Mouse (Mus musculus) liver, adult 2 months (tissue): ENCODE measurements around the gene F2rl1.

Experiments
- CTCF ChIP-seq: fragments of 200-500 bp; IDR thresholded peaks from 2 replicates; pipeline ENCODE4 v1.5.1; 2011; ENCODE audit warnings: low read depth, low read length, control low read depth
- POLR2A ChIP-seq: fragments of 200-500 bp; IDR thresholded peaks from 2 replicates; pipeline ENCODE4 v1.6.1; 2011; ENCODE audit warnings: low read length, control low read depth; ENCODE audit not compliant: insufficient read depth; ENCODE audit errors: extremely low read depth

DNA sequence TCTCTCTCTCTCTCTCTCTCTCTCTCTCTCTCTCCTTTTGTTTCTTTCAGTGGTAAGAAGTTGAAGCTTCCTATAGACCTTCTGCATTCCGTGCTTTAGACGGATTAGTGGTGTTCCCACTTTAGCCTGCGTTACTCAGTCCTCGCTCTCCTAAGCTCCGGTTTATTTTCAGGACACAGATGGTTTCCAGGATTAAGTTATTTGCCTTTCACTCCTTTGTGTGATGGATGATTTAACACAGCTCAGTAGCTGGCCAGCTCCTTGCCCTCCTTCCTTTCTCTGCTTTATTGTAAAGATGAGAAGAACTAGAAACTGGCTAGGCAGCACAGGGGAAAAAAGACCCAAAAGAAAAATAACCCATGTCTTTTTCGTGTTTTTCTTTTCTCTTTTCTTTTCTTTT, 23.8 kb upstream of the F2rl1 start:
- TF ChIP-seq POLR2A (no peak), CTCF (no peak)
